Mouse (Mus musculus): ENCODE data around the gene Vmn1r77. TPM values are rescaled to one million over a fixed set of nuclear protein-coding genes. Genes with fewer than 3 reads are reported as not detected.
"Not testable (repeated sequence)": the region's sequence is repeated elsewhere in the genome, so short reads cannot be mapped to it uniquely, and the experiment has no call there.

The Vmn1r77 gene
- polyA plus RNA-seq (2012; rRNA removed), result not detected in 2 replicates

DNA sequence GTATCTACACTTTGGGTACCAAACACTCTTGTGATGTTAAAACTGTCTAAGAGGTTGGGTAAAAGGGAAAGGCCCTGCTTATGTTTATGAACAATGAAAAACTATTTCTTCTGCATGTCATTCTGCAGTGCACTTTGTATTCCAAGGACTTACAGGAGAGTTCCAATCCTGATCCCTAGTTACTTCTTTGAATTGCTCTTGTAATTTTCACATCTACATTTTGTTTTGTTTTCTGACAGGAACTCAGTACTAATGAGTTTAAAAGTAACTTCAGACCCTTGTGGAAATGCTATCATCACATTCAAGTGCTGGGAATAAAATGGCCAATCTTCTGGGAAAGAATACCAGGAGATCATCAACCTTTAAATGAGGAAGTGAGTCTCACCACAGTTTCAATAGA, at the start of gene Vmn1r77:
TSS of gene Vmn1r77 (plus strand) at position 301 of the 400 bp plus-strand sequence.
- H3K4me3 ChIP-seq (replicated peaks; ENCODE audit: extremely low read depth, low read depth, low read length); H3K4me1 ChIP-seq (ENCODE audit: control insufficient read depth, insufficient read depth, low read length); DNase-seq: not testable (repeated sequence)

DNA sequence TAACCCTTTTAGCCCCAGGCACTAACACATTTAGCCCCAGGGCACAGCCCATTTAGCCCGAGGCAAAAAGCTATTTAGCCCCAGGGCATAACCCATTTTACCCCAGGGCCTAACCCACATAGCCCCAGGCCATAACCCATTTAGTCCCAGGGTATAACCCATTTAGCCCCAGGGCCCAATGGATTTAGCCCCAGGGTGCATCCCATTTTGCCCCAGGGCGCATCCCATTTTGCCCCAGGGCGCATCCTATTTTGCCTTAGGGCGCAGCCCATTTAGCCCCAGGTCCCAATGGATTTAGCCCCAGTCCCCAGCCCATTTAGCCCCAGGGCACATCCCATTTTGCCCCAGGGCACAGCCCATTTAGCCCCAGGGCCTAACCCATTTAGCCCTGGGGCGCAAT, 25.1 kb upstream of the Vmn1r77 start:
- not testable (repeated sequence) for DNase-seq; H3K4me3 ChIP-seq (replicated peaks; ENCODE audit: extremely low read depth, low read depth, low read length); H3K4me1 ChIP-seq (ENCODE audit: control insufficient read depth, insufficient read depth, low read length)
- WGBS, result 97% methylated on average over 5 of the region's 5 CpGs

DNA sequence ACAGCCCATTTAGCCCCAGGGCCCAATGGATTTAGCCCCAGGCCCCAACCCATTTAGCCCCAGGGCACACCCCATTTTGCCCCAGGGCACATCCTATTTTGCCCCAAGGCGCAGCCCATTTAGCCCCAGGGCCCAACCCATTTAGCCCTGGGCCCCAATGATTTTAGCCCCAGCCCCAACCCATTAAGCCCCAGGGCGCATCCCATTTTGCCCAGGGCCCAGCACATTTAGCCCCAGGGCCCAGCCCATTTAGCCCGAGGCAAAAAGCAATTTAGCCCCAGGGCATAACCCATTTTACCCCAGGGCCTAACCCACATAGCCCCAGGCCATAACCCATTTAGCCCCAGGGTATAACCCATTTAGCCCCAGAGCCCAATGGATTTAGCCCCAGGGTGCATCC, 24.2 kb upstream of the Vmn1r77 start:
- 88% methylated on average over 3 of the region's 3 CpGs for WGBS
- not testable (repeated sequence) for DNase-seq; H3K4me3 ChIP-seq (replicated peaks; ENCODE audit: extremely low read depth, low read depth, low read length); H3K4me1 ChIP-seq (ENCODE audit: control insufficient read depth, insufficient read depth, low read length)

DNA sequence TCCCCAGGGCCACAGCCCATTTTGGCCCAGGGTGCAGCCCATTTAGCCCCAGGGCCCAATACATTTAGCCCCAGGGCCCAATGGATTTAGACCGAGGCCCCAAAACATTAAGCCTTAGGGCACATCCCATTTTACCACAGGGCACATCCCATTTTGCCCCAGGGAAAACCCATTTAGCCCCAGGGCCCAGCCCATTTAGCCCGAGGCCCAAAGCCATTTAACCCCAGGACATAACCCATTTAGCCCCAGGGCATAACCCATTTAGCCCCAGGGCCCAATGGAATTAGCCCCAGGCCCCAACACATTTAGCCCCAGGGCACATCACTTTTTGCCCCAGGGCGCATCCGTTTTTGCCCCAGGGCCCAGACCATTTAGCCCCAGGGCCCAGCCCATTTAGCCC, 23.4 kb upstream of the Vmn1r77 start:
- DNase-seq, result no peak
- no peaks in the 10 kb centered on the region for H3K4me1 ChIP-seq (ENCODE audit: control insufficient read depth, insufficient read depth, low read length)
- no peak overlapping the region for H3K4me3 ChIP-seq (replicated peaks; ENCODE audit: extremely low read depth, low read depth, low read length)
- no peak for TF ChIP-seq POLR2A (IDR thresholded peaks at IDR 0.05; ENCODE audit: borderline replicate concordance, extremely low read depth, low read depth, low read length)
- no peak for TF ChIP-seq CTCF (IDR thresholded peaks at IDR 0.05; ENCODE audit: insufficient read depth, low read length)
- WGBS, result 77% methylated on average over 4 of the region's 4 CpGs

DNA sequence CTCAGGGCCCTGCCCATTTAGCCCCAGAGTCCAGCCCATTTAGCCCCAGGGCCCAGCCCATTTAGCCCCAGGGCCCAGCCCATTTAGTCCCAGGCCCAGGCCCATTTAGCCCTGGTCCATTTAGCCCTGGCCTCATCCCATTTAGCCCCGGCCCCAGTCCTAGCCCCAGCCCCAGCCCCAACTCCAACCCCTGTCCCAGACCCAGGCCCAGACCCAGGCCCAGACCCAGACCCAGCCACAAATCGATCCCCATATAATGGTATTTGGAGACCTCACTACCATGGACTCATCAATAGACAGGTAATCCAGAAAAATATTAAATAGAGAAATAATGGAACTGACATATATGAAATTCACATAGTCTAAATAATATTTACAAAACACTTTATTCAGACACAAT, 18.7 kb upstream of the Vmn1r77 start:
- H3K4me1 ChIP-seq (ENCODE audit: control insufficient read depth, insufficient read depth, low read length); DNase-seq; H3K4me3 ChIP-seq (replicated peaks; ENCODE audit: extremely low read depth, low read depth, low read length): not testable (repeated sequence)
- WGBS, result 87% methylated on average over 2 of the region's 2 CpGs

DNA sequence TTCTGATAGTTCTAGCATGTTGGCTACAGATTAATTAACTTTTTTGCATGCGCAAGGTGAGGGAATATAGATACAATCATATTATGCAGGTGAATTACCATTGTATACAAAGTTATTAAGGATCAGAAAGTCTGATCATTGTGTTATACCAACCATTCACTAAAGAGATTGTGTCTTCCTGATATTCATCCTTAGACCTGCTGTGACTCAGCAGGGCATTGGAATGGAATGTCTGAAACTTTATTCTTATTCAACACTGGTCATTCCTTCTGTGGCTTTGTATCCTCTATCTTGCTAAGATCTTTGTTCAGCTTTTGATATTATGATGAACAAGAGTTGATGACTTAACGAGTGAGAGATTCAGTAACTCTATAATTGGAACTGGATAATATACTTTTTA, 4.1 kb downstream of the Vmn1r77 start:
- DNase-seq, result no peak
- 63% methylated on average over 2 of the region's 2 CpGs for WGBS
- no peaks in the 10 kb centered on the region for H3K4me1 ChIP-seq (ENCODE audit: control insufficient read depth, insufficient read depth, low read length)
- TF ChIP-seq POLR2A (IDR thresholded peaks at IDR 0.05; ENCODE audit: borderline replicate concordance, extremely low read depth, low read depth, low read length) (no peak), CTCF (IDR thresholded peaks at IDR 0.05; ENCODE audit: insufficient read depth, low read length) (no peak)
- no peak overlapping the region for H3K4me3 ChIP-seq (replicated peaks; ENCODE audit: extremely low read depth, low read depth, low read length)

Other genes starting within 250 kb of the Vmn1r77 start
- not detected in 2 replicates for gene Vmn1r74, start 202.8 kb upstream of the Vmn1r77 start, polyA plus RNA-seq (2012; rRNA removed)
- not detected in 2 replicates for gene Vmn1r75, start 162.1 kb upstream of the Vmn1r77 start, polyA plus RNA-seq (2012; rRNA removed)
- gene Vmn1r76, start 98.5 kb upstream of the Vmn1r77 start, polyA plus RNA-seq (2012; rRNA removed), result not detected in 2 replicates
- gene Vmn1r78, start 113.5 kb downstream of the Vmn1r77 start, polyA plus RNA-seq (2012; rRNA removed), result not detected in 2 replicates
- gene Vmn1r79, start 134.5 kb downstream of the Vmn1r77 start, polyA plus RNA-seq (2012; rRNA removed), result not detected in 2 replicates
- not detected in 2 replicates for gene Vmn1r80, start 152.5 kb downstream of the Vmn1r77 start, polyA plus RNA-seq (2012; rRNA removed)
- gene Vmn1r81, start 231.5 kb downstream of the Vmn1r77 start, polyA plus RNA-seq (2012; rRNA removed), result not detected in 2 replicates

All from lung, adult 2 months (tissue).